Mouse (Mus musculus): ENCODE measurements around the gene Hist1h4h. TPM values are rescaled to one million over a fixed set of nuclear protein-coding genes. Genes with fewer than 3 reads are reported as not detected.
A peak's percentile ranks its signal among the peaks of the same experiment; 100 is the strongest.

Gene Hist1h4h
- polyA plus RNA-seq (2015; fragmentation: Nextera tagmentation; extraction: Ambion mirVana) = 1.5 and 4.5 TPM in 2 replicates

DNA sequence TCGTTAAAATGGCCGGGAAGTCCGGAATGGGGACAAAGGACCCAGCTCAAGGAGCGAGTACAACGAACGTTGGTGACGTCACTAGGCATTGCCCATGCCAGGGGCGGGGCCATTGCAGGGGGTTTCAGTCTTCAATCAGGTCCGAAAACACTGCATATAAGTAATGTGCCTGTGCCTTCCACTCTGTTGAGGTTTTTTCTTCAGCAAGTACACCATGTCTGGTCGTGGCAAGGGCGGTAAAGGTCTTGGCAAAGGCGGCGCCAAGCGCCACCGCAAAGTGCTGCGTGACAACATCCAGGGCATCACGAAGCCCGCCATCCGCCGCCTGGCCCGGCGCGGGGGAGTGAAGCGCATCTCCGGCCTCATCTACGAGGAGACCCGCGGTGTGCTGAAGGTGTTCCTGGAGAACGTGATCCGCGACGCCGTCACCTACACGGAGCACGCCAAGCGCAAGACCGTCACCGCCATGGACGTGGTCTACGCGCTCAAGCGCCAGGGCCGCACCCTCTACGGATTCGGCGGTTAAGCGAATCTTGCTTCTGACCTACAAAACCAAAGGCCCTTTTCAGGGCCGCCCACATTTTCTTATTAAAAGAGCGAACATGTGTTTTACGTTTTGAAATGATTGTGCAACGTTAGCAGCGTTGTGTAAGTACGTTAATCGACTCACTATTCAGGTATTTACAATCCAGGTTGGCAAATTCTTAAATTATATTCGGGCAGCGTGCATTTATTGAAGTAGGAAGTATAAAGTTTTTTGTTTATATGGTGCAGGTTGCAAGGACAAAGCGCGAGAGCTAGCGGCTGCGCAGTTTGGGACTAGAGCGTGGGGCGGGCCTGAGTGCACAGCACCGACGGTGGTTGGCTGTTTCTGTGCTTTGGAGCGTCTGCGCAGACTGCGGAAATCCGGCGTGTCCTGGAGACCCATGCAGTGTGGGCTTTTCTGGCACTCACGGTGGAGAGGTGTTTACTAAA, at the start of gene Hist1h4h:
Gene Hist1h4h, plus strand, starts transcription at position 150 of the 975 bp plus-strand sequence.
- WGBS = under 1% methylated on average over 62 of the region's 70 CpGs
- Histone ChIP-seq H3K4me1 (peaks cover 34% of the 10 kb centered on the region), H3K27me3 (replicated peaks) (no peaks in the 10 kb centered on the region)

DNA sequence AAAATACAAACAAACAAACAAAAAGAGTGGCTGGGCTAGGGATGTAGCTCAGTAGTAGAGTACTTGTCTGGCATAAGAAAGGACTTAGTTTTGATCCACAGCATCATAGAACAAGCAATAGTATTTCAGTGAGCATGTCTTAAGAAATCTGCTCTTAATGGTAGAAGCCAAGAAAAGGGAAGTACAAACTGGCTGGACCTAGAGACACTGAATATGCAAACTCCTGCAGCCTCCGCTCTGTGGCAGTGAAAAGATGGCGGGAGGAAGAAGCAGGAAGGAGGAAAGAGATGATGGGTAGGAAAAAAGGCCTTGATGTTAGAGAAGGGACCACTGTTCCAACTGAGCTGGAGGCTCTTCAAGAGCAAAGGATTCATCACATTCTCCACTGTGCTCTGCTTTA, 47.7 kb upstream of the Hist1h4h start:
- Histone ChIP-seq H3K27ac (replicated peaks) (no peak overlapping the region), H3K9me3 (replicated peaks) (no peaks in the 10 kb centered on the region), H3K4me2 (no peak overlapping the region), H3K4me1 (peaks cover 3% of the 10 kb centered on the region; the same call in 1 of the 2 replicates), H3K27me3 (replicated peaks) (no peaks in the 10 kb centered on the region; the same call in 1 of the 2 replicates), H3K4me3 (replicated peaks) (no peak overlapping the region), H3K36me3 (no peaks in the 10 kb centered on the region), H3K9ac (replicated peaks) (no peak overlapping the region)
- WGBS = 90% methylated on average over 2 of the region's 2 CpGs
- no peak for ATAC-seq (ENCODE audit: low FRiP score)

More for the DNA sequence above, at the start of gene Hist1h4h:
- ATAC-seq (ENCODE audit: low FRiP score) = peak; percentile 89
- H3K27ac ChIP-seq (replicated peaks) = peak within 1 kb of the TSS; percentile 96
- H3K4me3 ChIP-seq (replicated peaks) = peak within 1 kb of the TSS; percentile 56
- H3K9ac ChIP-seq (replicated peaks) = peak within 1 kb of the TSS; percentile 73
- no peaks in the 10 kb centered on the region for H3K36me3 ChIP-seq
- peak within 1 kb of the TSS; percentile 87 for H3K4me2 ChIP-seq
- H3K9me3 ChIP-seq (replicated peaks) = no peaks in the 10 kb centered on the region

DNA sequence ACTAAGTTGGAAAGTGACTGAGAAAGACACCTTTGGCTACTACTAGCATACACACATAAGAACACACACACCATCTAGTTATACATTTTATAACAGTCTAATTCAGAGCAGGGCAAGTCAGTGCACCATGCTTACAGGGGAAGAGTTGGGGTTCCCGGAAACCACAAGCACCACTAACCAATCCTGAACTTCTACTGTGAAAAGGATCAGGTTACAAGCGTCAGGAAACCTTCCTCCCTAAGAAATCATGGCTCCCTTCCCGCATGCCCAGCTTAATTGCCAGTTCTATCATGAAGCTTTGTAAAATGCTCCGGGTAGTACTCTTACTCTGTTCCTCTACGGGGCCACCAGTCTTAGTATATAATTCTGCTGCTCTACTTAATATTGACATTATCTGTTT, 45.6 kb upstream of the Hist1h4h start:
- H3K9ac ChIP-seq (replicated peaks) = no peak overlapping the region
- H3K4me2 ChIP-seq = no peak overlapping the region
- H3K4me1 ChIP-seq = peaks cover 7% of the 10 kb centered on the region; the same call in 1 of the 2 replicates
- no peak overlapping the region for H3K4me3 ChIP-seq (replicated peaks)
- no peak overlapping the region for H3K27ac ChIP-seq (replicated peaks)
- no peaks in the 10 kb centered on the region; the same call in 1 of the 2 replicates for H3K27me3 ChIP-seq (replicated peaks)
- no peak for ATAC-seq (ENCODE audit: low FRiP score)
- H3K9me3 ChIP-seq (replicated peaks) = no peaks in the 10 kb centered on the region
- 45% methylated on average over 5 of the region's 5 CpGs for WGBS
- H3K36me3 ChIP-seq = no peaks in the 10 kb centered on the region

DNA sequence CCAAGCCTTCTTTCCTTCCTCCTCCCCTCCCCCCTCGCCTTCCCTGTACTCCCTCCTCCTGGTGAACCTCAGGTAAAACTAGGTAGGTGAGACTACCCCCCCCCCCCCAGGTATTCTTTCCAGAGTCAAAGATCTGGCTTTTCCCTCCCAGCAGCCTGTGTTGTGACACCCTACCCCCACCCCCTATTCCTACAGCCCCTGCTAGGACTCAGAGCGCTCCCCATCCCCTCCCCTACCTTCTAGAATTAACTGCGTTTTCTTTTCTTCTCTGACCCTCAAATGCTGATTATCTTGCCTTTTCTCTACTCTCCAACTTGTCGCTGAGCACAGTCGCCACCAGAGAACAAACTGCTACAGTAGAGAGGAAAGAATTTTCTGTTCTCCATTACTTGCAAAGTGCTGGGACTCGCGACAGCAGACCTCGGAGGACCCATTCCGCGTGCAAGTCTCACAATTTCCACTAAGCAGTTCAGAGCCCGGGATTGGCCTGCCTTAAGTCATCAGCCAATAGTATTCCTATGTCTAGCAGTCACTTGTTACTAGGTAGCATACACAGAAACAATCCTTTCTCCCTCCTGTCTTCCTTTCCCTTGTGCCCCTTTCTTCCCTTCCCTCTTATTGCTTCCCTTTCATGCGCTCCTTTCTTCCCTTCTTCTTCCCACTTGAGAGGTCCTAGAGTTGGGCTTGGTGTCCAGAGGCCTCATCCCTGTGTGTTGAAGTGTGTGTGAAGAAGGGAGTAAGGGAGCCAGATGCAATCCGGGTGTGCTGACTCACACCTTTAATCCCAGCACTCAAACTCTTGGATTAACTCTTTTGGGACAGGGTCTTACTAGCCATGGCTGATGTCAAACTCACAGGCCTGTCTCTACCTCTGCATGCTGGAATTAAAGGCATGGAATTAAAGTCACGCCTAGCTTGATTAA, 42.2 kb upstream of the Hist1h4h start, which contains the start of gene Btn2a2:
Gene Btn2a2, minus strand, starts transcription at position 458 of the 923 bp plus-strand sequence.
- no peaks in the 10 kb centered on the region for H3K36me3 ChIP-seq
- H3K9ac ChIP-seq (replicated peaks) = peak within 1 kb of the TSS; percentile 42; the same call in 1 of the 2 replicates
- peak within 1 kb of the TSS; percentile 45 for H3K4me3 ChIP-seq (replicated peaks)
- H3K4me1 ChIP-seq = peaks cover 12% of the 10 kb centered on the region
- no peaks in the 10 kb centered on the region; the same call in 1 of the 2 replicates for H3K27me3 ChIP-seq (replicated peaks)
- no peaks in the 10 kb centered on the region for H3K9me3 ChIP-seq (replicated peaks)
- peak; percentile 99 for ATAC-seq (ENCODE audit: low FRiP score)
- 0 out of 2 replicates have a peak within 1 kb of the TSS, but pooled peaks have one; percentile 5 for H3K27ac ChIP-seq (replicated peaks)
- 12% methylated on average over 14 of the region's 14 CpGs for WGBS
- peak within 1 kb of the TSS; percentile 71 for H3K4me2 ChIP-seq

DNA sequence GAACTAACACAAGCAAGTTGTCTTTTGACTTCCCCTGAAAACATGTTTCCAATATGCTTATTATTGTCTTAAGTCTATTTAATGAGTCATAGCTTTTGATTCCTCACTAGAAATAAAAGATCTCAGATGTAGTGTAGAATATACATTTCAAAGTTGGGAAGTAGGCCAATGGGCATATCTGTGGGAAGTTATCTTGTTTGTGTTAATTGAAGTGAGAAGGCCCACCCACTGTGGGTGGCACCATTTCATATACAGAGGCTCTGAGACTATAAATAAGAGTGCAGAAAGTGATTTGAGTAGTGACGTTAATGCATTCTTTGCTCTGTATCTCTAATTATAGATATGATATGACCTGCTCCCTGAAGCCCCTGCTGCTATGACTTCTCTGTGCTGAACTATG, 40.0 kb upstream of the Hist1h4h start:
- WGBS = 60% methylated on average over 1 of the region's 1 CpGs
- Histone ChIP-seq H3K4me3 (replicated peaks) (no peak overlapping the region), H3K4me1 (peaks cover 12% of the 10 kb centered on the region), H3K27ac (replicated peaks) (no peak overlapping the region), H3K36me3 (no peaks in the 10 kb centered on the region), H3K27me3 (replicated peaks) (no peaks in the 10 kb centered on the region), H3K9ac (replicated peaks) (no peak overlapping the region), H3K4me2 (no peak overlapping the region), H3K9me3 (replicated peaks) (no peaks in the 10 kb centered on the region)
- no peak for ATAC-seq (ENCODE audit: low FRiP score)

DNA sequence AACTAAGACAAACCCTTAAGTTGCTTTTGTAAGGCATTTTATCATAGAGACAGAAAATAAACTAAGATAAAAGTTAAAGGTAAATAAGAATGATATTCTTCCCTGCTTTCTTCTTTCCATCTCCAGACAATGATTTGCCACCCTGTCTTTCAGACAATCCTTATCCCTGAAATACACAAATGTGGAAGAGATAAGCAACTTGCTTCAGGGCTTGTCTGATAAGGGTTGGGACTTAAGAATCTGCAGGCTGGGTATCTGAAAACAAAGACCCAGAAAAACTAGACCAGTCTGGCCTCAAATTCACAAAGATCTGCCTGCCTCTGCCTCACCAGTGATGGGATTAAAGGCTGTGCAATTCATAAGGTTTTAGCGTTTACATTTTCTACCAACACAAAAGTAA, 39.6 kb upstream of the Hist1h4h start:
- no peaks in the 10 kb centered on the region for H3K27me3 ChIP-seq (replicated peaks)
- no peak overlapping the region for H3K9ac ChIP-seq (replicated peaks)
- H3K27ac ChIP-seq (replicated peaks) = no peak overlapping the region
- 12% methylated on average over 1 of the region's 1 CpGs for WGBS
- no peaks in the 10 kb centered on the region for H3K9me3 ChIP-seq (replicated peaks)
- no peak for ATAC-seq (ENCODE audit: low FRiP score)
- H3K36me3 ChIP-seq = no peaks in the 10 kb centered on the region
- H3K4me2 ChIP-seq = no peak overlapping the region
- no peak overlapping the region for H3K4me3 ChIP-seq (replicated peaks)
- peaks cover 12% of the 10 kb centered on the region for H3K4me1 ChIP-seq

DNA sequence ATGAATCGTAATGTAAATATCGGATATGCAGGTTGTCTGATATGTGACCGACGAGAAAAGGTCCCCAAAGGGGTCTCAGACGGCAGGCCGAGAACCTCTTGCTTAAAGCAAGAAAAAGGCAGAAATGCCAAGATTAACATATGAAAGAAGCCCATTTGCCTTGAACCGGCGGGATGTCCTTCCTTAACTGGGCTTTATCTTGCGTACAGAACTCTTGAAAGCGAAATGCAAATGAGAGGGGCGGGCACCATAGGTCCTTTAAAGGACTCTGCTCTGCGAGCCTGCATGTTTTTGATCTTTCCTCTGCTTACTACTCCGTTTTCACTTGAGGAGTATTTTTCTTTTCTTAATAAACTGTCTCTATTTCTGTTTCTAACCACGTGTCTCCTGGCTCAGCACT, 38.9 kb upstream of the Hist1h4h start:
- H3K27ac ChIP-seq (replicated peaks) = no peak overlapping the region
- H3K4me2 ChIP-seq = peak overlapping the region; percentile 48
- WGBS = 4% methylated on average over 14 of the region's 14 CpGs
- H3K27me3 ChIP-seq (replicated peaks) = 0 out of 2 replicates have a peak, but pooled peaks cover under 1% of the 10 kb centered on the region
- ATAC-seq (ENCODE audit: low FRiP score) = no peak
- no peaks in the 10 kb centered on the region for H3K36me3 ChIP-seq
- peaks cover 12% of the 10 kb centered on the region for H3K4me1 ChIP-seq
- H3K9ac ChIP-seq (replicated peaks) = no peak overlapping the region
- H3K9me3 ChIP-seq (replicated peaks) = no peaks in the 10 kb centered on the region
- peak overlapping the region; percentile 26 for H3K4me3 ChIP-seq (replicated peaks)

DNA sequence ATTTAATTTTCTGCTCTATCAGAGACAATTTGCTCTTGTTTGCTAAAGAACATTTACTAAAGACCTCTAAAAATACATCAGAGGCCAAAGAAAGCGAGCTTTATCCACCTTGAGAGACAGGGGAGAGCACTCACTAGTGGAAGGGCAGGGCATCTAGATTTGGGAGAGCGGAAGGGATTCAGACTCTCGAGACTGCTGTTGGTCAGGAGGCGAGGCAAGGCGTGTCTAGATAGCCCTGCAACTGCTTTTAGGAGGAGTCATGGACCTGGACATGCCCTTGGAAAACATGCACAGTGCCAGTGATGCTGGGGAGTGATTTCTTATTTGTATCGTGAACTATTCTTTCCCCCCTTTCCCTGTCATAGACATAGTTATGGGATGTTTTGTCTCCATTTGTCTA, 35.3 kb upstream of the Hist1h4h start:
- Histone ChIP-seq H3K9me3 (replicated peaks) (no peaks in the 10 kb centered on the region), H3K4me3 (replicated peaks) (no peak overlapping the region), H3K36me3 (no peaks in the 10 kb centered on the region), H3K27ac (replicated peaks) (no peak overlapping the region), H3K27me3 (replicated peaks) (peaks cover 12% of the 10 kb centered on the region), H3K4me1 (peaks cover 17% of the 10 kb centered on the region), H3K9ac (replicated peaks) (no peak overlapping the region), H3K4me2 (no peak overlapping the region)
- 80% methylated on average over 6 of the region's 6 CpGs for WGBS
- ATAC-seq (ENCODE audit: low FRiP score) = no peak

DNA sequence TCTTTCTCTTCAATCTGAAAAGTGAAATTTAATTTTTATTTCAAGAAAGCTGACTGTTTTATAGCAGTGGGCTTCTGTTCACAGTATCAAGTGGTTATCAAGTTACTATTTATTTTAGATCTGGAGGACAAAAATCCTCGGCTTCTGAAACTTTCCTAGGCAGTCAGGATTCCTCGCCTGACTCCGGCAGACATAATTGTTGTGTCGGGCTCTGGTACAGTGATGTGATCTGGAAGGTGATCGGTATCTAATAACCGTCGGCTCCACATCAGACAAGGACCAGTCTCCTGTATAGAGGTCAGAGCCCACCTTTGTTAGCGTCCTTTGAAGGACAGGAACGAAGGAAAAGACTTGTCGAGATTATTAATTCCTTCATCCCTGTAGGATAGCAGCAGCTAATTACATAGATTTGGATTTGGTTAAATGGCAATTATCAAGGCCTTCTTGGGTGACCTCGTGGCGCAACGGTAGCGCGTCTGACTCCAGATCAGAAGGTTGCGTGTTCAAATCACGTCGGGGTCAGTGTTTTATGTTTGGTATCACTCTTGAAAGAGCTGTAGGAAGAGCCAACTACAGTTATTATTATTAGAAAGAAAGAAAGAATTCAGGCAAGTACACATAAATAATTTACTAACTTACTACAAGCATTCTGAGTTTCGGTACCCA, 33.1 kb upstream of the Hist1h4h start:
- H3K9me3 ChIP-seq (replicated peaks) = no peaks in the 10 kb centered on the region
- no peak for ATAC-seq (ENCODE audit: low FRiP score)
- H3K9ac ChIP-seq (replicated peaks) = no peak overlapping the region
- H3K27ac ChIP-seq (replicated peaks) = no peak overlapping the region
- H3K36me3 ChIP-seq = no peaks in the 10 kb centered on the region
- 7% methylated on average over 19 of the region's 19 CpGs for WGBS
- peaks cover 12% of the 10 kb centered on the region; the same call in 1 of the 2 replicates for H3K4me1 ChIP-seq
- peaks cover 12% of the 10 kb centered on the region for H3K27me3 ChIP-seq (replicated peaks)
- peak overlapping the region; percentile 49 for H3K4me2 ChIP-seq
- H3K4me3 ChIP-seq (replicated peaks) = peak overlapping the region; percentile 30

DNA sequence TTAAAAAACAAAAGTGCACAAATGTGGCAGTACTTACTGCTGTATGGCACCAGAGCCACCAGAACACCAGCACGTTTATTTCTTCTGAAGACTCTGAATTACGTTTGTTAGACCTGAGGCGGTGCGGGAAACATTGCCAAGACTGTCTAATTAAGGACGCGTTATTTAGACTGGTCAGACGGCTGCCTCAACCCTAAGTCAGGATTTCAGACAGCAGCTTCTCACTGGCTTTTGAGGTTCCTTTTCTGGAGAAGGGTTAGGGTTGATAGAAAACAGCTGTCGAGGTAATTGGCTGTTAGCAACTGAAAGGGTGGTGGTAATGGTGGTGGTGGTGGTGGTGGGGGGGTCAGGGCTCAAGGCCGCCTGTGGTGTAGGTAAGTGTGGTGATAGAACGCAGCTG, 32.2 kb upstream of the Hist1h4h start:
- Histone ChIP-seq H3K4me2 (peak overlapping the region; percentile 49), H3K36me3 (no peaks in the 10 kb centered on the region), H3K27me3 (replicated peaks) (peaks cover 12% of the 10 kb centered on the region), H3K9ac (replicated peaks) (no peak overlapping the region), H3K27ac (replicated peaks) (no peak overlapping the region), H3K9me3 (replicated peaks) (no peaks in the 10 kb centered on the region), H3K4me1 (peaks cover 12% of the 10 kb centered on the region; the same call in 1 of the 2 replicates), H3K4me3 (replicated peaks) (peak overlapping the region; percentile 30)
- WGBS = 10% methylated on average over 10 of the region's 10 CpGs
- no peak for ATAC-seq (ENCODE audit: low FRiP score)

DNA sequence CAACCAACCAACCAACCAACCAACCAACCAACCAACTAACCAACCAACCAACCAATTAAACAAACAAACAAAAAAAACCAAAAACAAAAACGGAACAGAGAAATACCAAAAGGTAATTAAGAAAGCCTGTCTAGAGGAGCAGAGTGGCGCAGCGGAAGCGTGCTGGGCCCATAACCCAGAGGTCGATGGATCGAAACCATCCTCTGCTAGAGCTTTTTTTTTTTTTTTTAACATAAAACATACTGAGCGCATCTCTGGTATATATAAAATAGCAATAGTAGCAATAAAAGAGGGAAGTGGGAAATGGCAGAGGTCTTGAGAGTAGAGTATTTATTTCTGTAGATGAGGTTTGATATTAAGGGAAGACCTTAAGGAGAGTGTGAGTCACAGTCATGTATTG, 30.9 kb upstream of the Hist1h4h start:
- WGBS = 8% methylated on average over 7 of the region's 7 CpGs
- Histone ChIP-seq H3K4me3 (replicated peaks) (no peak overlapping the region), H3K4me1 (peaks cover 12% of the 10 kb centered on the region; the same call in 1 of the 2 replicates), H3K4me2 (no peak overlapping the region), H3K9ac (replicated peaks) (no peak overlapping the region), H3K27ac (replicated peaks) (no peak overlapping the region), H3K27me3 (replicated peaks) (peaks cover 12% of the 10 kb centered on the region), H3K36me3 (no peaks in the 10 kb centered on the region), H3K9me3 (replicated peaks) (no peaks in the 10 kb centered on the region)
- ATAC-seq (ENCODE audit: low FRiP score) = no peak
